Mouse (Mus musculus): ENCODE results near the gene Dppa3. TPM values are rescaled to one million over a fixed set of nuclear protein-coding genes. Genes with fewer than 3 reads are reported as not detected.

Dppa3 gene
- total and polyA plus RNA-seq, 3 experiments = not detected

DNA sequence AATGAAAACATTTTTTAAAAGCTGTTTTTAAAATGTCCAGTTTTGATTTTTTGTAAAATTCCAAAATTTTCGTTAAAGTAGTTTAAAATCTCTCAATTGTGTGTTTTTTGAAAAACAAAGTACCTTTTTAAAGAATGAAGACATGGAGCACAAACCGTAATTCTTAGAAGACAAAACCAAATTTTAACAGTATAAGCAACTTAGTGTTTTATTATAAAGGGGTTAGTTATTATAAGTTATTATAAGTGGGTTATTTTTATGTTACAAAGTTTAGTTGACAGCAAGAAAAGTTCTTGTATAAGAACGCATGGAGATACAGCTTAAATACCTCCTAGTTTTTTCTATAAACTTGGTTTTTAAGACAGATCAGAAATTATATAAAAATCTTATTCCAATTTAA lies 24.6 kb upstream of the Dppa3 start:
- no peak for DNase-seq
- Histone ChIP-seq H3K36me3 (ENCODE audit: control insufficient read depth, insufficient read depth, low read length) (peaks cover 6% of the 10 kb centered on the region), H3K4me3 (peak overlapping the region; percentile 58), H3K27me3 (ENCODE audit: control insufficient read depth, insufficient read depth, low read length) (no peaks in the 10 kb centered on the region), H3K9ac (ENCODE audit: low read depth, low read length) (no peak overlapping the region), H3K27ac (peak overlapping the region; percentile 90), H3K79me2 (replicated peaks; ENCODE audit: control insufficient read depth, insufficient read depth, low read length) (no peaks in the 10 kb centered on the region), H3K4me1 (ENCODE audit: control insufficient read depth, insufficient read depth, low read length) (peaks cover 3% of the 10 kb centered on the region; the same call in 1 of the 2 replicates)
- WGBS = 66% methylated on average over 3 of the region's 3 CpGs
- intact Hi-C loops (cut with DNase I) = no loop called here
- no peak for TF ChIP-seq POLR2A (IDR thresholded peaks at IDR 0.05; ENCODE audit: insufficient read depth, low read depth, low read length)
- no peak for TF ChIP-seq EP300 (IDR thresholded peaks at IDR 0.05; ENCODE audit: insufficient read depth, low read depth, low read length)
- TF ChIP-seq CTCF (IDR thresholded peaks at IDR 0.05) = no peak

DNA sequence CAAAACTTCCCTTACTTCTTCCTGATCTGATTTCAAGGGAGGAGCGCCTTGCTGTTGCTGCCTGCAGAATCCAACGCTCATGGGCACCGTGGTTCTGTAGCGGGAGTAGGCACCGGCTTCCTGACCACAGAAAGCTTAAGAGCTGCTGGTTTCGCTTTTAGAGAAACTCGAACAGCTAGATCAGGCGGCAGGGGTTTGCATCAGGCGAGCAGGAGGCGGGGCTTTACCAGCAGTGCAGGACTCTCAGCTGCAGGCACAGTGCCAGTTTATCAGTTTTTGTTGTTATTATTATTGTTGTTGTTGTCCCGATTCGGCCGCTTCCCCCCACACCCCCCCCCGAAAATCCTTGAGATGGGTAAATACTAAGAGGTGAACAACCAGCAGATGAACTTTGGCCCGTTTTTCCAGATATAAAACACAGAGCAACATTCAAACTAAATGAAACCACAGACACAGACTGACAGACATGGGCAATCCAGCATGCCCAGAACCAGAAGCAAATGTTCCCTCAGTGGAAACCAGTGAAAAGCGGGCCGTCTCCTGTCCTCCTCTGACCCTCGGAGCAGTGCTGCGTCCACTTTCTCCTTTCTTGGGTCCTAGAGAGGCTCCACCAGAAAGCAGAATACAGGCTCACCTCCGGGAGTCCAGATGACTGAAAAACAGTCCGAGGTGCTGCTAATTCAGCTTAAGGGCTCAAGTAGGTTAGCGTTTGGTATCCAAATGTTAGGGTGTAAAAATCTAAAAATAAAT lies 23.8 kb upstream of the Dppa3 start, which contains the start of gene Apobec1:
Apobec1 (minus strand) TSS at position 203 of the 750 bp plus-strand sequence.
- H3K36me3 ChIP-seq (ENCODE audit: control insufficient read depth, insufficient read depth, low read length) = peaks cover 6% of the 10 kb centered on the region
- peak within 1 kb of the TSS; percentile 61 for H3K9ac ChIP-seq (ENCODE audit: low read depth, low read length)
- peak; percentile 81 to 88 for DNase-seq

DNA sequence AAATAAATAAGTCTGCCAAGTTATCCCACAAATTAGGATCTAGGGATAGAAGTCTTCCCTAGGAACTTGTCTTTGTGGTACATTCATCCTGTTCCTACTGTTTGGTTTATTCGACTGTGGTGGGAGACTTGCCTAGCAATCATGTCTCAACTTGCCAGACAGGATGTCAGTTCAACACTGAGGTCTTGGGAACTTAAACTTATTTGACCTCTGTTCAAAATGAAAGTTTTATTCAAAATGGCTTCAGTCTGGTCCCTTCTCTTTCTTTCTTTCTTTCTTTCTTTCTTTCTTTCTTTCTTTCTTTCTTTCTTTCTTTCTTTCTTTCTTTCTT lies 23.3 kb upstream of the Dppa3 start:
- Histone ChIP-seq H3K4me1 (ENCODE audit: control insufficient read depth, insufficient read depth, low read length) (peaks cover 3% of the 10 kb centered on the region; the same call in 1 of the 2 replicates), H3K27ac (peak overlapping the region; percentile 90), H3K27me3 (ENCODE audit: control insufficient read depth, insufficient read depth, low read length) (no peaks in the 10 kb centered on the region), H3K4me3 (peak overlapping the region; percentile 58), H3K36me3 (ENCODE audit: control insufficient read depth, insufficient read depth, low read length) (peaks cover 6% of the 10 kb centered on the region), H3K9ac (ENCODE audit: low read depth, low read length) (no peak overlapping the region), H3K79me2 (replicated peaks; ENCODE audit: control insufficient read depth, insufficient read depth, low read length) (no peaks in the 10 kb centered on the region)
- DNase-seq = no peak
- intact Hi-C loops (cut with DNase I) = no loop called here
- TF ChIP-seq EP300 (IDR thresholded peaks at IDR 0.05; ENCODE audit: insufficient read depth, low read depth, low read length) (no peak), POLR2A (IDR thresholded peaks at IDR 0.05; ENCODE audit: insufficient read depth, low read depth, low read length) (0 out of 2 replicates have a peak, but pooled peaks have one; percentile 33), CTCF (IDR thresholded peaks at IDR 0.05) (no peak)
- WGBS = 21% methylated on average over 1 of the region's 1 CpGs

More for the DNA sequence above, 23.8 kb upstream of the Dppa3 start, which contains the start of gene Apobec1:
- no peaks in the 10 kb centered on the region for H3K79me2 ChIP-seq (replicated peaks; ENCODE audit: control insufficient read depth, insufficient read depth, low read length)
- intact Hi-C loops (cut with DNase I) = no loop called here
- H3K4me1 ChIP-seq (ENCODE audit: control insufficient read depth, insufficient read depth, low read length) = peaks cover 3% of the 10 kb centered on the region; the same call in 1 of the 2 replicates
- no peaks in the 10 kb centered on the region for H3K27me3 ChIP-seq (ENCODE audit: control insufficient read depth, insufficient read depth, low read length)
- TF ChIP-seq EP300 (IDR thresholded peaks at IDR 0.05; ENCODE audit: insufficient read depth, low read depth, low read length) (peak; percentile 40; the same call in 1 of the 2 replicates), CTCF (IDR thresholded peaks at IDR 0.05) (no peak), POLR2A (IDR thresholded peaks at IDR 0.05; ENCODE audit: insufficient read depth, low read depth, low read length) (peak; percentile 84)
- peak within 1 kb of the TSS; percentile 90 for H3K27ac ChIP-seq
- WGBS = under 1% methylated on average over 22 of the region's 22 CpGs
- peak within 1 kb of the TSS; percentile 58 for H3K4me3 ChIP-seq

DNA sequence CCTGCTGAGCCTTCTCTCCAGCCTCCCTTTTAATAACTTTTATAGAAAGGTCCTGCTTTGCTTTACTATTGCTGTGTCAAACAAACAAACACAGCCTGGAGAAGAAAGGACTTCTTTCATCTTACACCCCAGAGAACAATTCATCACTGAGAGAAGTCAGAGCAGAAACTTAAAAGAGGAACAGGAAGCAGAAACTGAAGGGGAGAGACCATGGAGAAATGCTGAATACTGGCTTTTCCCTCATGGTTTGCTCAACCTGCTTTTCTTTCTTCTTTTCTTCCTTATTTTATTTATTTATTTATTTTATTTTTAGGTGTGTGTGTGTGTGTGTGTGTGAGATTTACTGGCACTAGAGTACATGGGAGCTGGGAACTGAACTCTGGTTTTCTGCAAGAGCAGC lies 21.9 kb upstream of the Dppa3 start:
- H3K27ac ChIP-seq = no peak overlapping the region; the same call in 1 of the 2 replicates
- H3K4me1 ChIP-seq (ENCODE audit: control insufficient read depth, insufficient read depth, low read length) = no peaks in the 10 kb centered on the region; the same call in 1 of the 2 replicates
- no peaks in the 10 kb centered on the region for H3K79me2 ChIP-seq (replicated peaks; ENCODE audit: control insufficient read depth, insufficient read depth, low read length)
- no peak for DNase-seq
- intact Hi-C loops (cut with DNase I) = no loop called here
- H3K27me3 ChIP-seq (ENCODE audit: control insufficient read depth, insufficient read depth, low read length) = no peaks in the 10 kb centered on the region
- no peaks in the 10 kb centered on the region; the same call in 1 of the 2 replicates for H3K36me3 ChIP-seq (ENCODE audit: control insufficient read depth, insufficient read depth, low read length)
- no peak overlapping the region for H3K4me3 ChIP-seq
- no peak for TF ChIP-seq CTCF (IDR thresholded peaks at IDR 0.05)
- no peak for TF ChIP-seq EP300 (IDR thresholded peaks at IDR 0.05; ENCODE audit: insufficient read depth, low read depth, low read length)
- no peak for TF ChIP-seq POLR2A (IDR thresholded peaks at IDR 0.05; ENCODE audit: insufficient read depth, low read depth, low read length)
- H3K9ac ChIP-seq (ENCODE audit: low read depth, low read length) = no peak overlapping the region

DNA sequence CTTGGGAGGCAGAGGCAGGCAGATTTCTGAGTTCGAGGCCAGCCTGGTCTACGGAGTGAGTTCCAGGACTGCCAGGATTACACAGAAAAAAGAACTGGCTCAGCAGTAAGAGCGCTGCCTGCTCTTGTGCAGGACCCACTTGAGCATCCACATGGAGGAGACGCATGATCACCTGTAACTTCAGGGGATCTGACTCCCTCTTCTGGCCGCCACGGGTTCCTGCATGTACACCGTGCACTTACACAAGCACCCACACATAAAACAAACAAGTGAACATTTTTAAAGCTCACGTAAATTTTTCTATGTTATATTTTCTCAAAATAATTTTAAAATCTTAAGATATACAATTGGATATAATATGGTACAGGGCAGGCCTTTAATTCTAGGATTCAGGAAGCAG lies 20.7 kb upstream of the Dppa3 start:
- intact Hi-C loops (cut with DNase I) = no loop called here
- no peaks in the 10 kb centered on the region; the same call in 1 of the 2 replicates for H3K4me1 ChIP-seq (ENCODE audit: control insufficient read depth, insufficient read depth, low read length)
- H3K27ac ChIP-seq = no peak overlapping the region
- H3K36me3 ChIP-seq (ENCODE audit: control insufficient read depth, insufficient read depth, low read length) = no peaks in the 10 kb centered on the region
- WGBS = 86% methylated on average over 8 of the region's 8 CpGs
- H3K4me3 ChIP-seq = no peak overlapping the region
- H3K79me2 ChIP-seq (replicated peaks; ENCODE audit: control insufficient read depth, insufficient read depth, low read length) = no peaks in the 10 kb centered on the region
- H3K9ac ChIP-seq (ENCODE audit: low read depth, low read length) = no peak overlapping the region
- no peaks in the 10 kb centered on the region for H3K27me3 ChIP-seq (ENCODE audit: control insufficient read depth, insufficient read depth, low read length)
- TF ChIP-seq EP300 (IDR thresholded peaks at IDR 0.05; ENCODE audit: insufficient read depth, low read depth, low read length) (no peak), CTCF (IDR thresholded peaks at IDR 0.05) (peak; percentile 44)
- no peak for DNase-seq

DNA sequence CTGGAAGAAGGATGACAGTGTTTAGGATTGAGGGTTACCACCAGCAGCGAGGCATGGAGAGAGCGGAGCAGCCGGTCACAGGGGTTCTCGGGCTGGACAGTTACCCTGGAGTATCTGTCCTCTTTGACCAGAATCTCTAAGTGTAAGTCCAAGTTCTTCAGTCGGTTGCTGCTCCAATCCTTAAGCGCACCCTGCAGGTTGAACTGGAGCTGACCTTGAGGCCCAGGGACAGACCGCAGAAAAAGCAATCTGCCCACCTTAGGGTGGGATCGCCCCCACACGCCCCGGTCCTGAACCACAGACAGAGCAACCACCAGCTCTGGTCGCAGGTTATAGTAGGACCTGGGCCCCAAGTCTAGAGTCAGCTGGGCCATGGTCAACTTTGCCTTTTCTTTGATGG lies 19.5 kb upstream of the Dppa3 start:
- Histone ChIP-seq H3K4me3 (no peak overlapping the region), H3K27ac (no peak overlapping the region), H3K27me3 (ENCODE audit: control insufficient read depth, insufficient read depth, low read length) (no peaks in the 10 kb centered on the region), H3K79me2 (replicated peaks; ENCODE audit: control insufficient read depth, insufficient read depth, low read length) (no peaks in the 10 kb centered on the region), H3K9ac (ENCODE audit: low read depth, low read length) (no peak overlapping the region), H3K4me1 (ENCODE audit: control insufficient read depth, insufficient read depth, low read length) (no peaks in the 10 kb centered on the region), H3K36me3 (ENCODE audit: control insufficient read depth, insufficient read depth, low read length) (no peaks in the 10 kb centered on the region)
- intact Hi-C loops (cut with DNase I) = no loop called here
- TF ChIP-seq CTCF (IDR thresholded peaks at IDR 0.05) (no peak), EP300 (IDR thresholded peaks at IDR 0.05; ENCODE audit: insufficient read depth, low read depth, low read length) (no peak), POLR2A (IDR thresholded peaks at IDR 0.05; ENCODE audit: insufficient read depth, low read depth, low read length) (no peak)
- no peak for DNase-seq
- 91% methylated on average over 11 of the region's 11 CpGs for WGBS

Data from heart, adult 2 months (tissue).